Mouse (Mus musculus) splenic B cell, adult 2 months (primary cell): ENCODE results near the gene Fxyd1.
A peak's percentile ranks its signal among the peaks of the same experiment; 100 is the strongest.

Source experiments
- DNase-seq: peaks from one replicate; pipeline ENCODE4 v3.0.0-alpha.2; 2011; ENCODE audit warnings: low read depth, low spot score
- H3K27me3 ChIP-seq: 2 replicates; pipeline ENCODE4 v1.6.1; 2012; ENCODE audit warnings: mild to moderate bottlenecking, low read length, moderate library complexity, mixed read lengths; ENCODE audit not compliant: control insufficient read depth, poor library complexity, insufficient read depth, severe bottlenecking
- H3K36me3 ChIP-seq: 2 replicates; pipeline ENCODE4 v1.6.1; 2012; ENCODE audit warnings: mild to moderate bottlenecking, low read length, moderate library complexity, mixed read lengths; ENCODE audit not compliant: control insufficient read depth, poor library complexity, insufficient read depth, severe bottlenecking

The Fxyd1 gene

DNA sequence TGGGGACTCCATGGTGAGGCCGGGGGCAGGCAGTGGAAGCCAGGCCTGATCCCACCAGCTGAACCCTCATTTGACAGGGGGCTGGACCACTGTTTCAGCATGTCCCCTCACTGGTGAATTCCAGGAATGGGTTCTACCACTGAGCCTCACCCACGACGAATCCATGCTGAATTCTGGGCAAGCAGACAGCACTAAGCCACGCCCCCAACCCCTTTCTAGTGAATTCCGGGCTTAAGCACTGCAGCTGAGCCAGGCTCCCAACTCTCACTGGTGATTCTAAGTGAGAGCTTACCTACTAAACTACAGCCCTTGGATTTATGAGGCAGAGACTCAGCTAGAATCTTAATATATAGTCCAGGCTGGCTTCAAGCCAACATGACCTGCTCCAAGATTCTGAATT, 10.8 kb upstream of the Fxyd1 start:
- H3K27me3 ChIP-seq, result no peaks in the 10 kb centered on the region
- no peak for DNase-seq
- H3K36me3 ChIP-seq, result no peaks in the 10 kb centered on the region

DNA sequence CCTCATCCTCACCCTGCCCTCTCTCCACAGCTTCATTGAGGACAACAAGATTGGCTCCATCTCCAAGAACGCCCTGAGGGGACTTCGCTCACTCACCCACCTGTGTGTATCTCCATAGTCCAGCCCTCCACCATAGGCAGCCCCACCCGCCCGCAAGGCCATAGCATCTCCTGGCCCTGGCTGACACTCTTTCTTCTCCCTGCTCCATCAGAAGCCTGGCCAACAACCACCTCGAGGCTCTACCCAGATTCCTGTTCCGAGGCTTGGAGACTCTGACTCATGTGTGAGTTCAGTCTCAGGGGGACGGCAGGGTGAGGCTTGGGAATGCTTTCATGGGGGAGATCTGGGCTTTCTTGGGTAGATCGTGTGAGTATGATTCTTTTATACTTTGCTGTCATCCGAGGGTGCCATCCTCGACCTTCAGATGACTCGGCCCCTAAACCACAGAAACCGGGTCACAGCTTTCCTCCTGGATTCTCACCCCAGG, 6.1 kb upstream of the Fxyd1 start:
- no peak for DNase-seq
- Histone ChIP-seq H3K36me3 (no peaks in the 10 kb centered on the region), H3K27me3 (no peaks in the 10 kb centered on the region)

GRCm38 (mm10) chr7:31060621-31061010, 3.6 kb upstream of the Fxyd1 start:
- H3K36me3 ChIP-seq, result no peaks in the 10 kb centered on the region
- no peak for DNase-seq
- no peaks in the 10 kb centered on the region for H3K27me3 ChIP-seq

DNA sequence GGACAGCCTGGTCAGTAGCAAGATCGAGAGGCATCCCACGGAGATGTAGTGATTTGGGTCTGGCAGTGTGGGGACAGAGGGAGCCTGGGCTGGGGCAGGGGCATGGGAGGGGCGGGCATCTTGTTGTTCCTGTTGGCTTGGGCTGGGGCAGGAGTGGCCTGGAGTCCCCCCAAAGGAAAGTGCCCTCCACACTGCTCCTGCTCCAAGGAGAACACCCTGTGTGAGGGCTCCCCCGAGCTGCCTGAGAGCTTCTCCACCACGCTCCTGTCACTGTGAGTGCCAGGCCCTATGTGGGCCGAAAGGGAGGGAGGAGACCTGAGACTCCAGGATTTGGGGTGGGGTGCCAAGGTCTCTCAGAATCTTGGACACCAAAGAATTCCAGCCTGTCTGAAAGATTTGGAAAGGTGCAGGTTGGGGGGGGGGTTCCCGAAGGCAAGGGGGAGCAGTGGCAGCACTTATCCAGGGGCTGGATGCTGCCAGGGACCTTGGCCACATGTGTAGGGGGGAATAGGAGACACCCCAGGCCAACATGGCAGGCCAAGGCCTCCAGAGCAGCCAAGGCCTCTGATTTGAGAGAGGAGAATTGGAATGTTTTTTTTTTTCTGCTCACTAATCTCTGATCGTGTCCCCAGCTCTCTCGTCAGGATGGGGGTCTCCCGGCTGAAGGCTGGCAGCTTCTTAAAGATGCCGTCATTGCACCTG, 3.1 kb upstream of the Fxyd1 start:
- Histone ChIP-seq H3K27me3 (no peaks in the 10 kb centered on the region), H3K36me3 (no peaks in the 10 kb centered on the region)
- no peak for DNase-seq

DNA sequence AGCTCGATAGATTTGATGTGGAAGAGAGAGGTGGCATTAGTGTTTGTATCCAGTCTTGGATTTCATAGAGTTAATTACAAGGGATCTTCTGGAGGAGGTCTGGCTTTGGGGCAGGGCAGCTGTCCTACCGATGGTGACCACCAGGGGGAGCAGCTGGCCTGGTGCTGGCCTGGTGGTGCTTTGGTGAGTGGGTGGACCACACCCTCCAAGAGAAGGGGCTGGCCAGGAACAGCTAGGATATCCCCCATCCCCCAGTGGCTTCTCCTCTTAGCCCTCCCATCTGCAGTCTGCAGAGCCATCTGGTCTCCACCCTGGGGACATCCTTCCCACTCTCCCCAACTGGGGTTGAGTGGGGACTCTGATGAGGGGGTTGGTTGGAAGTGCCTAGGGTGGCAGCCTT, 2.1 kb upstream of the Fxyd1 start, which contains the start of gene Lgi4:
Gene Lgi4 (plus strand): TSS at position 235 of the 400 bp plus-strand sequence.
- Histone ChIP-seq H3K36me3 (no peaks in the 10 kb centered on the region), H3K27me3 (no peaks in the 10 kb centered on the region)
- peak; percentile 83 for DNase-seq

DNA sequence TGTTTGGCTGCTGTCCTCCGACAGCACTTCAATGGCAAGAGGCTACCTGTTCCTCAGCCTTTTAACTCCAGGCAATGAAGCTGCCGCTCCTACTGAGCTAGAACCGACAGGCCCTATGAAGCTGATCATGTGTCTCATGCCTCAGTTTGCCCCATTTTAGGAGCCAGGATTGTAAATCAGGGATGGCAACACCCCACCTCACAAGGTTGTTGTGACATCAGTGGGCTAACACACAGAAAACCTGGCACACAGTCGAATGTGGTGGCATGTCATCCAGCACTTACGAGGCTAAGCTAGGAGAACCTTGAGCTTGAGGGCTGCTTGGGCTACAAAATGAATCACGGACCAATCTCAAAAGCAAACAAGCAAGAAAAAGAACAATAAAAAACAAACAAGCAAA, 1.2 kb upstream of the Fxyd1 start:
- Histone ChIP-seq H3K36me3 (no peaks in the 10 kb centered on the region), H3K27me3 (no peaks in the 10 kb centered on the region)
- DNase-seq, result no peak

DNA sequence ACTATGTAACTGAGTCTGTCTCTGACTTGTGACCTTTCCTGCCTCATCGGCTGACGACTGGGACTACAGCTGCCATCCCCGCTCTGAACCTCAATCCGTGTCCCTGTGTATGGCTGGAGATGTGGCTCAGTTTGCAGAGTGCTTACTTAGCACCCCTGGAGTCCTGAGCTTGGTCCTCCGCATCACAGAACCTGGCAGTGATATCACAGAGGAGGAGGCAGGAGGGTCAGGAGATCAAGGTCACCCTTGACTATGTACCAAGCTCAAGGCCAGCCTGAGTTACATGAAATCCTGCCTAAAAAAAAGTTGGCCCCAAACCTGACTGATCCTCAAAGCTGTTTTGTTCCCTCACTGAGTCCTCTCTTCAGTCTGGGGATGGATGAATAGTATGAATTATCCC, 731 bp upstream of the Fxyd1 start:
- no peaks in the 10 kb centered on the region for H3K36me3 ChIP-seq
- DNase-seq, result no peak
- H3K27me3 ChIP-seq, result no peaks in the 10 kb centered on the region

DNA sequence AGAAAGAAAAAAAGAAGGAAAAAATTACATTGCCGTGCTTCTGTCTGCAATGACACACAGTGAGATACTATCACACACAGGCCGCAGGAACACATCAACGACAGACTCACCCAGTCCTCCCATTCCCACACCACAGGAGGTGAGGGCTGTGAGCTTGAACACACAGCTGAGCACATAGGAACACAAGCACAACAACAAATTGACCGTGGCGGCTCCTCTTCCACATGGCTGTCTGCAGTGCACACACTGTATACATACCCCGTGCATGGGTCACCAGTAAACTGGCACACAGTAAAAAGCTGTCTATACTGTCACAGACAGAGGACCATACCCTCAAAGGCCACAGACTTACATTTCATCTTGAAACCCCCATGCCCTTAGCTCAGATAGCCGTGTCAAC, 551 bp downstream of the Fxyd1 start:
- DNase-seq, result no peak
- Histone ChIP-seq H3K36me3 (no peaks in the 10 kb centered on the region), H3K27me3 (no peaks in the 10 kb centered on the region)

GRCm38 (mm10) chr7:31055883-31056282, 1.1 kb downstream of the Fxyd1 start:
- H3K27me3 ChIP-seq, result no peaks in the 10 kb centered on the region
- no peak for DNase-seq

GRCm38 (mm10) chr7:31055354-31055824, 1.6 kb downstream of the Fxyd1 start:
- H3K36me3 ChIP-seq, result no peaks in the 10 kb centered on the region

More at GRCm38 (mm10) chr7:31055883-31056282, 1.1 kb downstream of the Fxyd1 start:
- no peaks in the 10 kb centered on the region for H3K36me3 ChIP-seq

GRCm38 (mm10) chr7:31054661-31055320, 2.2 kb downstream of the Fxyd1 start:
- Histone ChIP-seq H3K36me3 (no peaks in the 10 kb centered on the region), H3K27me3 (no peaks in the 10 kb centered on the region)
- no peak for DNase-seq

More at GRCm38 (mm10) chr7:31055354-31055824, 1.6 kb downstream of the Fxyd1 start:
- DNase-seq, result no peak
- H3K27me3 ChIP-seq, result no peaks in the 10 kb centered on the region

- Histone ChIP-seq H3K27me3 (no peaks in the 10 kb centered on the region), H3K36me3 (no peaks in the 10 kb centered on the region)
- DNase-seq, result no peak
Observed at GRCm38 (mm10) chr7:31053882-31054447, 3.0 kb downstream of the Fxyd1 start.

- Histone ChIP-seq H3K27me3 (no peaks in the 10 kb centered on the region), H3K36me3 (no peaks in the 10 kb centered on the region)
- DNase-seq, result peak; percentile 52
Observed at GRCm38 (mm10) chr7:31052636-31053434, 4.2 kb downstream of the Fxyd1 start.

DNA sequence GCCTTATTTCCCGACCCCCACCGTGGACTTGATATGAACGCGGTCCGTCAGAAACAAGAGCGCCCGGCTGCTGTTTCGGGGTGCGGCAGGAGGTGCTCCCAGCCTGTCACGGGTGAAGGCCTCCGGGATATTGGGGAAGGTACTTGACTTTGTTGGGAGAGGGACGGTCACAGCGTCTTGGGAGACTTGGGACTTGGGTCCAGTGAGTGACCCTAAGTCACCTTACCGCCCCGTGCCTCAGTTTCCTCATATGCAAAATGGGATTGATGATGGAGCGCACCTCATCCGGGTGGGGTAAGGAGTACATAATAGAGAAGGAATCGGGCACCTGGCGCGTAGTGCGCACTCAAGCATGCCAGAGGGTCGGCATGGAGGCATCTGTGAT, 4.8 kb downstream of the Fxyd1 start:
- no peak for DNase-seq

More for the DNA sequence above, 4.8 kb downstream of the Fxyd1 start:
- no peaks in the 10 kb centered on the region for H3K27me3 ChIP-seq
- H3K36me3 ChIP-seq, result no peaks in the 10 kb centered on the region
